Mouse (Mus musculus) hindlimb bud, embryonic 11.5 days (tissue): ENCODE results near the gene Ankrd44.

Source experiments
- DNase-seq: peaks from one replicate; pipeline ENCODE4 v3.0.0-alpha.2; 2012; ENCODE audit warnings: low read depth, low spot score; ENCODE audit errors: extremely low spot score

Ankrd44 gene

DNA sequence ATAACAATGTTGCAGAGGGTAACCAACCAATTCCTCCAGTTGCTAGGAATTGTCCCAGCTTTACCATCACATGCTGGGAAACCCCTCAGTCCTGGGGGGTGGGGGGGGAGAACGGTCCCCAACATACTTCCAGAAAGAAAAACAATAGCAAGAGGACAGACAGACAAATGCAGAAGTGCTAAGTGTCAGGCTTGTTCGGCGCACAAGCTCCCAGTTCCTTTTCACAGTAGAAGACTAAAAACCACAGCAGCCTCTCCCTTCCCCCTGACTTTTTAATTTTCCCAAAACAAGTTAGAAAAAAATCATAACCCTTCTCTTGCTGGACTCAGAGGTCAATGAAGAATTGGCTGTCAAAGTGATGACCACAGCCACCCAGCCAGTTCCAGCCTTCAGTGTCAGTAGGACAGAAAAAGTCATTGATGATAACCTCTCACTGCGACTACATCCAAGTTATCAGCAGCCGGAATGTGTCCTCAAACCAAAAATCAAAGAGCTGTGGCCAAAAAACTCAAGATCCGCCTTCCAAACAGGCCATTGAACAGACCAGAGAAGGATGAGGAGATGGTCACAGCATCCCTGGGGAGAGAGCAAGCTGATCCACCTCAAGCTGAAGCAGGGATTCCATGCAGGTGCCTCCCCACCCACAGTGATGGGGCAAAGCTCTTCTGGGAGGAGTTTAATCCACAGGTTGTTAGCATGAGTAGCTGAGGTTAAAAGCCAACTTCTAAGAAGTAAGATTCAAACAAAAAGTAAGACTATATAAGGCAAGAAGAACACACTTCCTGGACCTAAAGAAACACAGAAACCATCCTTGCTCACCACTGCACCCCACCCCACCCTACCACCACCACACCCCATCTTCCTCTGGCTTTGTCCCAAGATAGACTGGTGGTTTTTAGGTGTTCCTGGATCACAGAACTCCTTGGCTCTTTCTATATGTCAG is 2.5 kb downstream of the Ankrd44 start:
- no peak for DNase-seq

GRCm38 (mm10) chr1:54922707-54923106 is 3.5 kb downstream of the Ankrd44 start:
- no peak for DNase-seq

- no peak for DNase-seq
Observed at GRCm38 (mm10) chr1:54922025-54922574, 4.1 kb downstream of the Ankrd44 start.

DNA sequence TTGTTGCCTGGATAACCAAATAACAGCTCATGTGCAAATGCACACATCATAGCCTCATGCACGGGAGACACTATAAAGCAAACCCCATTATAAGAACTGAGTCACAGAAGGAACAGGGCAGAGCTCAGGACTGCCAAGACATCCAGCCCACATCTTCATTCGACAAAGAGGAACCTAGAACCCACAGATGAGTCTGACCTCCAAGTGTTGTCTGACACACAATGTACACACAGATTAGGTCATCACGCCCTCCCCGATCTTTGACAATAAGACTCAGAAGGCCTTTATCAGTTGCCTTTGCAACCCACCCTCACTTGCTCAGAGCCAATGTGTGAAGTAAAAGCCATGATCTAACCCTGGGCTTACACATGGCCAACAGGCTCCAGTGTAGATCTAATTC is 6.1 kb downstream of the Ankrd44 start:
- no peak for DNase-seq

DNA sequence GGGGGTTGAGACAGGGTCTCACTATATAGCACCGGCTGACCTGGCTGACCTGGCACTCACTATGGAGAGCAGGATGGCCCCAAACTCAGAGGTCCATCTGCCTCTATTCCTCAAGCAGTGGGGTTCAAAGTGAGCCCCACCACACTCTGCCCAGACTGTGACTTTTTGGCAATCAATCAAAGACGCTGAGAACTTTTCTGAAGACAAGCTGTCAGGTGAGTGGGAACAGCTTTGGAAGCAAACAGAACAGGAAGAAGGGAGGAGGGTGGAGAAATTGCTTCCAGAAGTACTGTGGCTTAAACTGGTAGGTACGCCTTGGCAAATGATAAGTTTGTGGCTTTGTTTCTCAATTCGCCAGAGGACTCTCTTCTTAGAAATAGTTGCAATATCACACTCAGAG is 9.7 kb downstream of the Ankrd44 start:
- no peak for DNase-seq

GRCm38 (mm10) chr1:54914387-54914786 is 11.8 kb downstream of the Ankrd44 start:
- no peak for DNase-seq

DNA sequence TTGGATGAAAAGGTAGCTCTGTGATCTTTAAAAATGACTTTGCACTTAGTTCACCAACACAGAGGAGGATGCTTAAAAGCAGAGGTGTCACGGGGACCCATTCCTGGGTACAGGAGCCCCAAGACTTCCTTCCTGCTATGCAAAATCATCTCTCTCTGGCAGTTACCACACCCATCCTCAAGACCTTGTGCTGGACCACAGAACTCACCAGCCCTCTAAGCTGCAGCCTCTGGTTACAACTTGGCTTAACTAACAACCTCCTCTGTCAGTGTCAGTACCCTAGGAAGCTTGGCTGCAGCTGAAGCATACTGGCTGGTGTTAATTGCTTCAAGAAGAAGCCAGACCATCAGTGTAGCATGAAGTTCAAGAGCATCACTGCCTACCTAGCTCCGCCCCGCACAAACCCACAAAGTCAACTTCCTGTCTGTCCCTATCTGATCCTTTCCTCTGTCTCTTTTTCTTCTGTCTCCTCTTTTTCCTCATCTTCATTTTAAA is 12.8 kb downstream of the Ankrd44 start:
- no peak for DNase-seq

DNA sequence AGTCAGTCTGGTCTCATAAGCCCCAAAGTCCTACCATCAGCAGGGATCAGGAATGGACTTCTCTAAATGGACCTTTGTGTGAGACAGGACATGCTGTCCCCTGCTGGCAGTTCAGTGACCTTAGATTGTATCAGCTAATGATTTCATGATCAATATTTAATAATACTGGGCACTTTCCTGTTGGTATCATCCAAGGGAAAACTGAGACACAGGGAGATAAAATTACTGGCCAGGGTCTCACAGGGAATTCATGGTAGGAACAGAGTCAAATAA is 13.2 kb downstream of the Ankrd44 start:
- DNase-seq: no peak

DNA sequence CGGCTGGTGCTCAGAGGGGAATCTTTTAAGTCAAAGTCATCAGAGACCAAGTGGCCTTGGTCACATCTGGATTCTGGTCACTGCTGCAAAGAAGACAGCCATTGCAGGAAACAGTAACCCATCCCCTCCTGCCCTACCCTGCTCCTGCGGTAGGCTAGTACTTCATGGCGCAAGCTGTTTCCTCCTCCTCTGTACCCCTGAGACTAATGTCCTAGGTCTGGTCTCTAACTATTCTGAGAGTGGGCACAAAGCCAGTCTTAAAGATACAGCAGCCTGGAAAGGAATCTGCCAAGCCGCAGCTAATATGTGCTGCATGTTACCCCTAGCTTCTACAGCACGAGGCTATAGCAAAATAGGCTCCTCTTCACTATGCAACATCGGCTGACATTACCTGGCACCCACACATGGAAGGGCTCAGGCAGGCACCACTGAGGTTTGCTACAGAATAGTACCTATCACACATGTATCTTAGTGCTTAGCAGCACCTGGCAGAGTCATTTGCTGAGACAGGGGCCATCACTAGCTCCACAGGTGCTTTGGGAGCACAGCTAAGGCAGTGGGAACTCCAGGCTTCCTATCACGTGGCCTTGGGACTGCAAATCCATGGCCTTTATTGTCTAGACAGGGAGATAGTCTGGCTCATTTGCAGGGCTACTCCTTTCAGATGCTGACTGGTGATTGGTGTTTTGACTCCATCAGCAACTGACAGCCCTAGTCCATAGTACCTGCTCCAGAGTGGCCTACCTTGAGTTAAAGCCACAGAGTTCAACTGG is 13.7 kb downstream of the Ankrd44 start:
- no peak for DNase-seq

- no peak for DNase-seq
Observed at GRCm38 (mm10) chr1:54911256-54911610, 15.0 kb downstream of the Ankrd44 start.

DNA sequence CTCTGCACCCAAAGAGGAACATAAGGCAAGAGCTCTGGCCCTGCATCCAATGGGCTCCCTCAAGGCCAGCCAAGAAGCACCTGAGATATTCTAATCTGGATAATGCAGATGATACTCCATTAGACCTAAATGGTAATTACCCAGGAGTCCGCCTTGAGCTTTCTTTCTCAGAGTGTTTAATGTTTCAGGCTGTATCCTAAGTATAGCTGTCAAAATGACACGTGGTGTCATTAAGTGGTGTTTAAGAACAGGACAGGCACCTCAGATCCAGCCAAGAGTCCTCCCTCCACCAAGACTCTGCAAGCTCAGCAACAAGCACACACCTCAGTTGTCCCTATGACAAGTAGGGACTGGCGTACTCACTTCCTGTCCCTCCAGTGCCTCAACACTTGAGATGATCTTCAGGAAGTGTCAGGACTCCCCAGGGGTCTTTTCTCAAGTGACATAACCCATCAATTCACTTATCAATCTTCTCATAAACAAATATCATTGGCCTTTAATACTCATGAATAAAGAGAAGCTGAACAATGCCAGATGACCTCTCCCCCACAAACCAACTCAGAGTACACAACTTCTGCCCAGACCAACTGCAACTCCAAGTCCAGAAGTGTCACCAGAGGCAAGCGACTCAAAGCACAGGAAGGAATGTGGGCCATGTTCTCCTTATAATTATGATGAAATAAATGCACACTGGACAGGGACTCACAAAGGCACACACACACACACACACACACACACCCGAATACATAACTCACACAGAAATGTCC is 15.5 kb downstream of the Ankrd44 start:
- no peak for DNase-seq

DNA sequence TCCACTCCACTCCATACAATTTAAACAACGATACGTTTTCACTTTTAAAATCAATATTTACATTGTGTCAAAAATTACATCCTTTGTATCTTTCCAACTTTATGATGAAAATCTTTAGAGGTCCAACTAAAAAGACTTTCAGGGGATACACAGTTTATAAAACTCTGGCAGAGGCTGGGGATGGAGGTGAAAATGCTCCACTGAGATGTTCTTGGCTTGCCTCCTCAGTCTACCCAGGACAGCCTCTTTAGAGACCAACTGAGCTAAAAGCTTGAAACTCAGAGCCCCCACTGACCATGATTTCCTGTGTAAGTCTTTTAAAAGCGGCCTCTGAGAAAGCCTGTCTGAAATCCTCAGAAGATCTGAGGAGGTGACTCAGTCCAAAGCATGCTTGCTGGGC is 17.4 kb downstream of the Ankrd44 start:
- no peak for DNase-seq

DNA sequence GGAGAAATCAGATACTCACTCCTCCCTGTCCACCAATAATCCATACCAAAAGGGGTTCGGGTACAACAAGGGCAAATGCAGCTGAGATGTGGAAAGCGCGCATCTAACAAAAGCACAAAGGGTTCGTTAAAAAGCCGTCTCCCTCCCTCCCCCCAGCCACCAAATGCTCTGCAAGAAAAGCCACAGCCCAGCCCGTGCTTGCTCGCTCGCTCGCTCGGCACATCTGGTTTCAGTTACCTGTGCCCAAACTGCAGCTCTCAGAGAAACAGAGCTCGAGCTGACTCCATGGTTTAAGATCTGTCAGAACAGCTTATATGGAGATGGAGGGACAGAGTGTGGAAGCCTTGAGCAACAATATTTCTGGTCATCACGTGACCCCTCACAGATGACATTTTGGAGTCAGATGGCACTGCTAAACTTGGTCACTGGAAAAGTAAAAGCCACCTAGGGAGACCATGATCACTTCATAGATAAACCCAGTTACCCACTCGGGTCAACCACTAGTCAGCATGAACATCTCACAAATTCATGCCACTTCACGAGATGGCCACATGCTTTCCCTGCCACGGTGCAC is 19.0 kb downstream of the Ankrd44 start:
- DNase-seq: no peak

GRCm38 (mm10) chr1:54906322-54906721 is 19.9 kb downstream of the Ankrd44 start:
- DNase-seq: no peak

GRCm38 (mm10) chr1:54905632-54906031 is 20.6 kb downstream of the Ankrd44 start:
- DNase-seq: no peak

- no peak for DNase-seq
Observed at GRCm38 (mm10) chr1:54904165-54904564, 22.0 kb downstream of the Ankrd44 start.

- DNase-seq: no peak
Observed at GRCm38 (mm10) chr1:54902689-54903246, 23.4 kb downstream of the Ankrd44 start.

GRCm38 (mm10) chr1:54901084-54901483 is 25.1 kb downstream of the Ankrd44 start:
- no peak for DNase-seq

- DNase-seq: no peak
Observed at GRCm38 (mm10) chr1:54899247-54899646, 26.9 kb downstream of the Ankrd44 start.

GRCm38 (mm10) chr1:54898656-54899084 is 27.5 kb downstream of the Ankrd44 start:
- DNase-seq: no peak
